In genomic region chr8:35083161-35083560, GRCm38 (mm10) we compare ENCODE assay signal across 23 mouse cellular contexts.
"Had no signal": no experiment of that assay in that cellular context is flagged by ENCODE, and none has a peak within 500 bp of the region (broad histone marks: within the 10 kb centered on the region; RNA-seq: fewer than 3 reads in every experiment).

No protein-coding gene starts in this region.

- DNase-seq: gastrocnemius, postnatal 14 days; gastrocnemius, postnatal 36 days; heart, adult 2 months; heart, postnatal 14 days; heart, postnatal 36 days; kidney, adult 11 months; kidney, adult 2 months; kidney, adult 9 months; kidney, postnatal 14 days; kidney, postnatal 36 days; layer of hippocampus, postnatal 36 days had no signal

- H3K27ac ChIP-seq: heart, adult 2 months; heart, embryonic 13.5 days; heart, embryonic 15.5 days; hindbrain, embryonic 13.5 days; hindbrain, embryonic 15.5 days; hindbrain, postnatal 0 days; kidney, embryonic 15.5 days; kidney, postnatal 0 days; limb, embryonic 13.5 days; limb, embryonic 15.5 days; liver, embryonic 12.5 days; liver, embryonic 14.5 days had no signal

- ATAC-seq: hindbrain, postnatal 0 days; intestine, embryonic 16.5 days; liver, embryonic 12.5 days had no signal

- H3K4me3 ChIP-seq: heart, adult 2 months; heart, embryonic 13.5 days; heart, embryonic 15.5 days; hindbrain, embryonic 13.5 days; hindbrain, embryonic 15.5 days; kidney, embryonic 15.5 days; limb, embryonic 13.5 days; limb, embryonic 15.5 days; liver, embryonic 12.5 days had no signal
